9 mouse cellular contexts compared by ENCODE assay signal in the genomic region with DNA sequence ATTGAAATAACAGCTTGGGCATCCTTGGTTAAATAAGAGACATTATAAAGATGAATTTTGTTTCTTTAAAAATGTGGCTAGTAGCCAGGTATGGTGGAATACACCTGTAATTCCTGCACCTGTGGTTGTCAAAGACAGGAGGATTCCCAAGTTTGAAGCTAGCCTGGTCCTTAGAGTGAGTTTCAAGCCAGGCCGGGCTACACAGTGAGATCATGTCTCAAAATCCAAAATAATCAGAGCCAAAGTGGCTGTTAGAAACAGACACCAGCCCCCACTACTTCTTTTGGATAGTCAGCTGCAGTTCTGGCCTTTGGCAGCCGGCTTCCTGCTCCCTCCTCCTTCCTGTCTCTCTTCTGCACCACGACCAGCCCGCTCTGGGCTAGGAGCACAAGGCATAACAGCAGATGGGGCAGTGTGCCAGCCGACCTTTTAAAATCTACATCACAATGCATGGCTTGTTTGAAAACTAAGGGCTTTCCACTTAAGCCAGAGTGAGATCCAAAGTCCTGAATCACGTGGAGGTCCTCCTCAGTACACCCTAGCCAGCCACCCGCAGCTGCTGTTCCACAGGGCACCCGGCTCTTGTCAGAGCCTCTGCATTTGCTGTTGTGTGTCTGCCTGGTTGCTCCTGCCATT.
DNase-seq lines count a peak whose midpoint lies in the region; ATAC-seq and TF ChIP-seq lines count a peak whose summit lies in the region.
"Had no signal": no experiment of that assay in that cellular context is flagged by ENCODE, and none has a peak within 500 bp of the region (broad histone marks: within the 10 kb centered on the region; RNA-seq: fewer than 3 reads in every experiment).

No protein-coding gene starts in this region.

- peak; percentile 21 for DNase-seq in embryo, embryonic 10 days (ENCODE audit: low spot score)
- no peak for DNase-seq in embryo, embryonic 9.5 days (ENCODE audit: extremely low spot score)
- peak; percentile 40 for DNase-seq in embryonic facial prominence, embryonic 10.5 days (ENCODE audit: low spot score)
- DNase-seq in heart, postnatal 0 days (ENCODE audit: low spot score): peak; percentile 66
- peak; percentile 32 to 37 for DNase-seq in layer of hippocampus, adult 2 months (ENCODE audit: low spot score in 2 of 2)
- no peak for DNase-seq in urinary bladder, postnatal 4 days (ENCODE audit: low spot score in 2 of 2)

- H3K9ac ChIP-seq in heart, postnatal 0 days (replicated peaks; ENCODE audit: low read depth, low read length): 0 out of 2 replicates have a peak overlapping the region, but pooled peaks have one; percentile 10
- H3K9ac ChIP-seq in stomach, embryonic 14.5 days (replicated peaks; ENCODE audit: low read depth, low read length): no peak overlapping the region

- no peak for TF ChIP-seq CTCF in heart, postnatal 0 days (IDR thresholded peaks at IDR 0.05; ENCODE audit: low read depth)
- TF ChIP-seq CTCF in layer of hippocampus, adult 2 months (conservative IDR thresholded peaks at IDR 0.05): no peak

- H3K4me2 ChIP-seq in heart, postnatal 0 days (ENCODE audit: low read depth, low read length): peak overlapping the region; percentile 34
- H3K4me2 ChIP-seq in stomach, embryonic 14.5 days (replicated peaks; ENCODE audit: low read depth, low read length): no peak overlapping the region

- no peaks in the 10 kb centered on the region for H3K9me3 ChIP-seq in embryonic facial prominence, embryonic 10.5 days
- no peaks in the 10 kb centered on the region for H3K9me3 ChIP-seq in heart, postnatal 0 days (replicated peaks; ENCODE audit: control insufficient read depth, low read length)
- H3K9me3 ChIP-seq in stomach, embryonic 14.5 days (ENCODE audit: control insufficient read depth, low read depth, low read length): no peaks in the 10 kb centered on the region

- H3K36me3 ChIP-seq in embryonic facial prominence, embryonic 10.5 days (replicated peaks): no peaks in the 10 kb centered on the region
- H3K36me3 ChIP-seq in heart, postnatal 0 days (replicated peaks; ENCODE audit: control insufficient read depth, insufficient read depth, low read length): no peaks in the 10 kb centered on the region
- no peaks in the 10 kb centered on the region for H3K36me3 ChIP-seq in stomach, embryonic 14.5 days (ENCODE audit: control insufficient read depth, insufficient read depth, low read length)

- TF ChIP-seq EP300 in heart, postnatal 0 days (IDR thresholded peaks at IDR 0.05; ENCODE audit: low read depth): no peak

- no peaks in the 10 kb centered on the region for H3K27me3 ChIP-seq in embryonic facial prominence, embryonic 10.5 days (replicated peaks; ENCODE audit: low read depth, poor library complexity, severe bottlenecking)
- no peaks in the 10 kb centered on the region for H3K27me3 ChIP-seq in heart, postnatal 0 days (ENCODE audit: control insufficient read depth, insufficient read depth, low read length)
- no peaks in the 10 kb centered on the region for H3K27me3 ChIP-seq in stomach, embryonic 14.5 days (ENCODE audit: control insufficient read depth, insufficient read depth, low read length)

- H3K4me3 ChIP-seq in embryonic facial prominence, embryonic 10.5 days: no peak overlapping the region
- no peak overlapping the region for H3K4me3 ChIP-seq in heart, postnatal 0 days (ENCODE audit: low read depth, low read length)
- H3K4me3 ChIP-seq in layer of hippocampus, adult 2 months: no peak overlapping the region
- H3K4me3 ChIP-seq in stomach, embryonic 14.5 days (ENCODE audit: low read depth, low read length): no peak overlapping the region
- H3K4me3 ChIP-seq: erythroblast, embryonic 14.5 days had no signal

- peaks cover 27% of the 10 kb centered on the region for H3K4me1 ChIP-seq in embryonic facial prominence, embryonic 10.5 days
- H3K4me1 ChIP-seq in heart, postnatal 0 days (ENCODE audit: control insufficient read depth, insufficient read depth): peaks cover 7% of the 10 kb centered on the region; the same call in 1 of the 2 replicates
- H3K4me1 ChIP-seq in stomach, embryonic 14.5 days (ENCODE audit: control insufficient read depth, insufficient read depth, low read length): peaks cover 11% of the 10 kb centered on the region

- ATAC-seq in heart, postnatal 0 days (ENCODE audit: insufficient read depth, low read depth): peak; percentile 73
- ATAC-seq in megakaryocyte, adult 5-6 weeks (ENCODE audit: poor library complexity, severe bottlenecking): 0 out of 2 replicates have a peak, but pooled peaks have one; percentile 35
- ATAC-seq in stomach, embryonic 14.5 days (ENCODE audit: insufficient number of reproducible peaks, insufficient read depth, low FRiP score, low read depth): peak; percentile 58; the same call in 1 of the 2 replicates

- WGBS in embryonic facial prominence, embryonic 10.5 days: 25% methylated on average over 8 of the region's 8 CpGs
- 8% methylated on average over 8 of the region's 8 CpGs for WGBS in heart, postnatal 0 days
- 18% methylated on average over 8 of the region's 8 CpGs for WGBS in stomach, embryonic 14.5 days

- H3K27ac ChIP-seq in embryonic facial prominence, embryonic 10.5 days (replicated peaks): no peak overlapping the region
- peak overlapping the region; percentile 30 for H3K27ac ChIP-seq in heart, postnatal 0 days (ENCODE audit: low read depth)
- peak overlapping the region; percentile 30; the same call in 1 of the 2 replicates for H3K27ac ChIP-seq in layer of hippocampus, adult 2 months
- H3K27ac ChIP-seq in stomach, embryonic 14.5 days (ENCODE audit: low read length): no peak overlapping the region

Comparison
In these comparisons a context has a peak if more than half of its experiments do, and no peak if none do; other contexts are left out.
1. DNase-seq: peak in embryo, embryonic 10 days (single experiment), embryonic facial prominence, embryonic 10.5 days (single experiment), heart, postnatal 0 days (single experiment) and layer of hippocampus, adult 2 months (2 of 2); none in embryo, embryonic 9.5 days (single experiment) and urinary bladder, postnatal 4 days (0 of 2).
2. H3K27ac ChIP-seq: peak in heart, postnatal 0 days (single experiment) and layer of hippocampus, adult 2 months (single experiment); none in embryonic facial prominence, embryonic 10.5 days (single experiment) and stomach, embryonic 14.5 days (single experiment).
3. Peak in every context shown above with its lines, with median percentiles within 50 percentile points of each other: ATAC-seq.